Mouse (Mus musculus) MN1 (cell line): ENCODE measurements at regions not wholly inside any gene's neighbourhood (a gene's known extent, or its start where the extent isn't known, plus 50 kb on each side); places are given as distances from the start of the nearest gene placed in this dataset.
A peak's percentile ranks its signal among the peaks of the same experiment; 100 is the strongest.

Experiments
- DNase-seq: peaks from one replicate; pipeline ENCODE4 v3.0.0-alpha.2; 2016; ENCODE audit warnings: low spot score

DNA sequence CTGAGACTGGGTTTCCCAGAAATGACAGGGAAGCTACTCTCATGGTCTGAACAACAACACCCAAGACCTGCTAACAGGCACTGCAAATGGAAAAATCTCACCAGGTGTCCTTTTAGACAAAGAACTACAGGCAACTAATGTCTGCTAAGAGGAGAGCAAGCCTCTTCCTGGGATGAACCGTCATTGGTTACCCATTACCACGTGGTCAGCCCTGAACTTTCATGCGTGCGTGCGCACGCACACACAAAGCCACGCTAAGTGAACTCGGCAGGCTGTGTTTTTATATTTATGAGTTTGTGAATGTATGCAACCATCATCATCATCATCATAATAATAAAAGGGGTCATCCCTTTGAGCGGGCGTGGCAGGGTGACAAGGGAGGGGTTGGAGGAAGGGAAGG lies 315.0 kb upstream of the Tbx3 start:
- no peak for DNase-seq

- DNase-seq = no peak
Measured at GRCm38 (mm10) chr5:119356051-119356450, 314.4 kb upstream of the Tbx3 start.

DNA sequence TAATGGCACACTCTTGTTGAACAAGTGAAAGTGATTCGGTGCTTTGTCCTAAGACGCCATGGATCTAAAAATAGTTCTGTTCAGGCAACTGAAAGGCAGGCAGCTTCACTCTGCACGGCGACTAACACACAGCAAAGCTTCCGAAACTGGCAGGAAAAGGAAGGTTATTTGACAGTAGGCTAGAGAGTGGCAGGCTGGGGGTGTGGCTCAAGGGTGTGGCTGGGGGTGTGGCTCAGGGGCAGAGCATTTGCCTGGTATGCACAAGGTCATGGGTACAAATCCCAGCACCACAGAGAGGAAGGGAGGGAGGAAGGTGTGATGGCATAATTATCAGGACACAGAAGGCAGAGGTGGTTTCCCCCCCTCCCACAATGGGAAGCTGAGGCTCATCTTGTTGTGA lies 310.8 kb upstream of the Tbx3 start:
- DNase-seq = no peak

- DNase-seq = no peak
Measured at GRCm38 (mm10) chr5:119360351-119360750, 310.1 kb upstream of the Tbx3 start.

- DNase-seq = no peak
Measured at GRCm38 (mm10) chr5:119361406-119362044, 308.9 kb upstream of the Tbx3 start.

GRCm38 (mm10) chr5:119362452-119362851 lies 308.0 kb upstream of the Tbx3 start:
- DNase-seq = no peak

GRCm38 (mm10) chr5:119364250-119364649 lies 306.2 kb upstream of the Tbx3 start:
- DNase-seq = peak; percentile 49

DNA sequence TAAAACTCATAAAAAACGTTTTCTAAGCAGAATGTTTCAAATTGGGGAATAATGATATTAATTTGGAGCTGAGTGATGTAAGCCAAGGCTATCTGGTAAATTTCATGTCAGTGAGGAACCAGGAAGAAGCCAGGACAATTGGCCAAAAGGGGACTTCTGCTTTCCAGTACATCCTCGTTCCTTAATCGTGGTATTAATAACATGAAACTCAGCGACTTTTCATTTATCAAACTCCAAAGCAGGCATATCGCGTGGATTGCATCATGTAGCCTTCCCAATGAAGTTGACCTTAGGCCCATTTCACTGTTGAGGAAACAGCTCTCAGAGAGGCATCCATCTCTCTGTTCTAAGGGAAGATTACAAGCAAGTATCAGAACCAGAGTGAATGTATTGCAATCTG lies 305.3 kb upstream of the Tbx3 start:
- DNase-seq = no peak

DNA sequence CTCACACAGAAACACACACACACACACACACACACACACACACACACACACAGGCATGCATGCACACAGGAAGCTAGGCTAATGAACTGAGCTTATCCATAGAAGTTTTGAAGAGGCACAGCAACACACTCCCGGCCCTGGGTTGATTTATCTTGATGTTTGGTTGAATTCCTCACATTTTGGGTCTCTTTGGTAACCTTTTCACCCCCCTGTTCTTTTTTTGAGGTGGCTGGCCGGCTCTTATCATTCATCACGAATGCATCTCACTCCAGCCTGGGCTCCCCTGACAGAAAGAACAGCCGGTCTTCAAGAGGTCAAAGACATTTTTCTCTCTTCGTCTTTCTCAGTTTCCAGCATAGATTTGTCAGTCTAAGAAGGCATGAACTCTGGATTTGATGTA lies 304.2 kb upstream of the Tbx3 start:
- DNase-seq = no peak

- no peak for DNase-seq
Measured at GRCm38 (mm10) chr5:119370481-119370880, 300.0 kb upstream of the Tbx3 start.

GRCm38 (mm10) chr5:119370931-119371330 lies 299.5 kb upstream of the Tbx3 start:
- DNase-seq = no peak

- DNase-seq = no peak
Measured at GRCm38 (mm10) chr5:119373774-119374700, 296.4 kb upstream of the Tbx3 start.

DNA sequence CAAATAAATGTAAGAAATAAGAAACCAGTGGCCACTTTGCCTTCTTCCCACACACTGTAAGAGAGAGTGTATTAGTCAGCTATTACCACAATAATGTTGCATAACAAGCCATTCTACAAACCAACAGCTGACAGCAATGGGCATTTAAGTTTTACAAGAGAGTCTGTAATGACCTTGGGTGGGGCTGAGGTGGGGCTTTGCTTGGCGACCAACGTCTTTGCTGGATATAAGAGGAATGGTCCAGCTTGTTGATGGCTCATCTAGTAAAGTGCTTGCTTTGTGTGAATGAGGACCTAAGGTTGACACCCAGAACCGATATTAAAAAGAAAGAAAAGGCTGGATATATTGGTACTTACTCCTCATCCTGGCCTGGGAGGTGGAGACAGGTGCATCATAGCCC lies 295.6 kb upstream of the Tbx3 start:
- no peak for DNase-seq

DNA sequence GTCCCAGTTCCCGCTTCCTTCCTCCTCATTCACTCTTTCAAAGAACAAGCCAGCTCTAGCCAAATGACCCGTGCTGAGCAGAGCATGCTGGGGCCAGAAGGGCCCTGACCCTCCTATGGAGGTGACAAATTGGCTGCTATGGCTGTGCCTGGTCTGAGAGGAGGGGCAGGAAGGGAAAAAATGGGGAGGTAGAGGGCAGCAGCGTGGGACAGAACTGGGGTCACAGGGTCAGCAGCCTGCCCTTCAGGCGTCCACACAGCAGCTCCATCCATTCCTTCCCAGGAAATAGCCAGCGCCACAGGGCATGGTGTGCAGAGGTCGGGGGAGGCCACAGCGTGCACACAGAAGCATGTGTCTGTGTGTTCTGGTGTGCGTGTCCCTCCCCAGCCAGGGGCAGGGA lies 292.2 kb upstream of the Tbx3 start:
- DNase-seq = no peak

DNA sequence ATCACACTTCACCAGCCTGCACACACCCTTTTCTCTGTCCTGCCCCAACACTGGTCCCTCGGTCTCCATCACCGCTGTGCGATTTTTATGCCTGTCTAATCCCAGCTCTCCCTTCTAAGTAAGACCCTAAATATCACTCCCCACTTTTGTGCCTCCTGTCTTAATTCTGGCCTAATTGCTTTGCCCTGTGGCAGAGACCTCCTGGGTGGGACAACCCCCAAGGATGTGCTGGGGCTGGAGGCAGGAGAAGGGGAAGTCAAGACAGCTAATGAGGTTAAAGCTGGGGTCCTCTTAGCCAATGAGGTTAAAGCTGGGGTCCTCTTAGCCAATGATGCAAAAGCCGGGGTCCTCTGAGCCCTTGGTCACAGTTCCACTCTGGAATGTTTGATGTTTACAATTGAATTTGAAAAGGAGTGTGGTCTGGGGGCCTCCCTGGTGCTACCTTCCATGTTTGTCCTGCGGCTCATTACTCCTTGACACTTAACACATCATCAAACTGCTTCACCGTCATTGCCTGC lies 290.5 kb upstream of the Tbx3 start:
- no peak for DNase-seq

DNA sequence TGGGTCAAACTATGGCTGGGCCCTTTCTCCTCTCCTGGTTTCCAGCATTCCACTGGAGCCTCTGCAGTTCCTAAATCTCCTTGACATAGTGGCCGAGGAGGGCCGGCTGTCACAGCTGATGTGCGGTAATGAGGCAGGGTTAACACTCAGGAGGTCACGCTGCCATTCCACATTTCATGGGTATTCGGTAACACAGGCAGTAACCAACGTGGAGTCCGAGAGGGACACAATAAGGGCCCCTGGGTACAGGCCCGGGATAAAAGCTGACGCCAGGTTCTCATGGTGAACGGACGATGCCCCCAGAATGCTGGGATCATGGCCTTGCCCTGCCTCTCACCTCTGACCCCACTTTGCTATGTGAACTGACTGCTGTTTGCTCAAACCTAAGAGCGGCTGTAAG lies 289.0 kb upstream of the Tbx3 start:
- DNase-seq = no peak

- no peak for DNase-seq
Measured at GRCm38 (mm10) chr5:119385506-119385905, 285.0 kb upstream of the Tbx3 start.

DNA sequence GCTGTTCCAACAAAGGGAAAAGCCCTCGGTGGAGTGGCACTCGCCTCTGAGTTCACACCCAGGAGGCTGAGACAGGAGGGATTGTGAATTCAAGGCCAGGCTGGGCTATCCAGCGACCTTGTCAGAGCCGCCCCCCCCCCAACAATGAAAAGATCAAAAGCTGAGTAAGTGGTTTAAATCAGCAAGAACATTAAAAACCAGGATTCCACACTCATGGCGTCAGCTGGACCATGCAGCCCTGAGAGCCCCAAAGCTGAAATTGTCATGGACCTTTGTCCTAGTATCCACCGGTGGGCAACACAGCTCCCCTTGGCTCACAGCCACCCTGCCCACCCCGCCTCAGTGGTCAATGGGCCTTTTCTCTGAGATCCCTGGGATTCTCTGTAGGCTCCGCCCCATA lies 283.6 kb upstream of the Tbx3 start:
- no peak for DNase-seq

GRCm38 (mm10) chr5:119387261-119387660 lies 283.2 kb upstream of the Tbx3 start:
- no peak for DNase-seq

- DNase-seq = no peak
Measured at GRCm38 (mm10) chr5:119388841-119389240, 281.6 kb upstream of the Tbx3 start.

DNA sequence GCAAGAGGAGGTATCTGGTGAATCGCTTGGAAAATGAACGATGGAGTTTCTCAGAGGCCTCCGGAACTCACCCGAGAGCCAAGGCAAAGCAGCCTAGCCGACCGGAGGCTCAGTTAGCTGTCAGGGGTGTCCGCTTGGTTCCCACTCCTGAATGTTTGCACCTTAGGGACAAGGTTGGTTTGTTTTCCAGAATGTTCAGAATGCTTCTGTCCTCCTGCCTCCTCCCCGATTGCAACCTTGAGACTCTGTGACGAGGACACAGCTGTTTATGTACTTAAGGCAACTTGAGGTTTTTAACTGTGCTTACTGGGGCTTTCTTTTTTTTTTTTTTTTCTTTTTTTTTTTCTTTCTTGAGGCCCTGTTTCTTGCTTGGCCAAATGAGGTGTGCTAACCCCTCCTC lies 281.1 kb upstream of the Tbx3 start:
- no peak for DNase-seq

DNA sequence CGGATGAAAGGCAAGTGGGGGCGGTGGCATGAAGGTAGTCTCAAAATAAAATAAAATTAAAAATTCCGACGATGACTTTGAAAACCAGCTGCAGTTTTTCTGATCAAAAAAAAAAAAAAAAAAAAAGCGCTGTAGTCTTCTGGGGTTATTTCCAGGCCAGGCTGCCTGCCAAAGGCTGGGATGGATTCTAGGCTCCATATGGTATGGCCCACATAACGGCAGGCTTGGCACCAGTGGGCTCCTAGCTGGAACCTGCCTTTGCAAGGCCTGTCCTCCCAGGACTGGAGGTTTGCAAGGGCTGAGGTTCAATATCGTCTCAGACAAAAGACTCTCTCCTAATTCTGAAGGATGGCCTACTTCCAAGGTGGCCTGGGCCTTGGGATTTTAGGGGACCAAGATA lies 280.6 kb upstream of the Tbx3 start:
- DNase-seq = no peak

GRCm38 (mm10) chr5:119398475-119398874 lies 272.0 kb upstream of the Tbx3 start:
- DNase-seq = no peak
